Mouse (Mus musculus): ENCODE data around the gene Clic6. TPM values are rescaled to one million over a fixed set of nuclear protein-coding genes. Genes with fewer than 3 reads are reported as not detected.
A peak's percentile ranks its signal among the peaks of the same experiment; 100 is the strongest.

The Clic6 gene
- 7.5 and 8.0 TPM in 2 replicates for polyA plus RNA-seq (2015; fragmentation: Nextera tagmentation; extraction: Ambion mirVana)

DNA sequence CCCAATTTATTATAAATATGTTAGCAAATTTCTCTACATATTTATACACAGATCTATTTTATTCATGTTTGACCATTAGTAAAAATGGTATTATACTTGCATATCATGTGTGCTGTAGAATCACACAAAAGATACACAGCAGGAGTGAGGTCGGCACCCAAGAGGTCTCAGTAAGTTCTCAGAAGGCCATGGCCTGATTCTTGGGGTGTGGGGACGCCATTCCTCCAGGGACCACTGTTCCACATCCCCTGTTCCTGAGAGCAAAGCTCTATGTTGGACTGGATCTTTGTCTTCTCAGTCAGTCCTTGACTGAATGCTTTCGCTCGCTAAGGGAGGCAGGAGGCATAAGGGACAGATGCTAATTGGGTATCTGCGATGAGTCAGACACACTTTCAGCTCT lies at the start of gene Clic6:
Gene Clic6, plus strand, starts transcription at position 301 of the 400 bp plus-strand sequence.
- no peak within 1 kb of the TSS for H3K4me2 ChIP-seq
- 91% methylated on average over 5 of the region's 5 CpGs for WGBS

GRCm38 (mm10) chr16:92439775-92440174 lies 45.8 kb upstream of the Clic6 start:
- WGBS, result 57% methylated on average over 2 of the region's 2 CpGs
- Histone ChIP-seq H3K4me3 (replicated peaks) (no peak overlapping the region), H3K4me1 (peaks cover 22% of the 10 kb centered on the region), H3K4me2 (no peak overlapping the region), H3K27ac (no peak overlapping the region), H3K27me3 (no peaks in the 10 kb centered on the region), H3K9ac (no peak overlapping the region), H3K9me3 (replicated peaks) (no peaks in the 10 kb centered on the region), H3K36me3 (no peaks in the 10 kb centered on the region; the same call in 1 of the 2 replicates)
- ATAC-seq (replicated peaks; ENCODE audit: low FRiP score), result no peak

More for the DNA sequence above, at the start of gene Clic6:
- no peak within 1 kb of the TSS for H3K27ac ChIP-seq
- H3K4me3 ChIP-seq (replicated peaks), result no peak within 1 kb of the TSS
- peaks cover under 1% of the 10 kb centered on the region for H3K27me3 ChIP-seq
- ATAC-seq (replicated peaks; ENCODE audit: low FRiP score), result no peak
- no peaks in the 10 kb centered on the region for H3K4me1 ChIP-seq
- H3K9ac ChIP-seq, result no peak within 1 kb of the TSS
- no peaks in the 10 kb centered on the region for H3K9me3 ChIP-seq (replicated peaks)
- H3K36me3 ChIP-seq, result no peaks in the 10 kb centered on the region

GRCm38 (mm10) chr16:92440229-92440628 lies 45.3 kb upstream of the Clic6 start:
- Histone ChIP-seq H3K9me3 (replicated peaks) (no peaks in the 10 kb centered on the region), H3K4me1 (peaks cover 27% of the 10 kb centered on the region), H3K9ac (no peak overlapping the region), H3K4me3 (replicated peaks) (no peak overlapping the region), H3K4me2 (no peak overlapping the region), H3K36me3 (no peaks in the 10 kb centered on the region), H3K27me3 (no peaks in the 10 kb centered on the region), H3K27ac (no peak overlapping the region)
- ATAC-seq (replicated peaks; ENCODE audit: low FRiP score), result no peak
- 81% methylated on average over 8 of the region's 8 CpGs for WGBS

DNA sequence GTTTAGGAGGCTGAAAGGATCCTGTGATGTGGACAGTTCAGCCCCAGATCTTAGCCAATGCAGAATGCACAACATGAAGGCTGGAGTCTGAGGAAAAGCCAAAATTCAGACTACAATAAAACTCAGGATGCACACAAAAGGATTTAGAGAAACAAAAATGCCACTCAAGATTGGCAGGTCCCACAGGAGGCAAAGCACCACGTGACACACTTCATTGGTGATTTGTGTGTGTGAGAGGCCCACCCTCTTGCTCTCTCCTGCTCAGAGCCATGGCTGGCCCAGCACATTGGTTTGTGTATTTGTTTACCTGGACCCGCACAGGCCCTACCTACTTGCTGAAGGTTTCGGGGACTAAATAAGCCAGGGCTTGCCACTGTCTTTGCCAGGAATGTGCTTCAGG lies 44.3 kb upstream of the Clic6 start:
- 64% methylated on average over 3 of the region's 3 CpGs for WGBS
- no peak overlapping the region for H3K4me3 ChIP-seq (replicated peaks)
- no peak overlapping the region for H3K27ac ChIP-seq
- no peaks in the 10 kb centered on the region for H3K36me3 ChIP-seq
- H3K4me1 ChIP-seq, result peaks cover 29% of the 10 kb centered on the region
- no peak for ATAC-seq (replicated peaks; ENCODE audit: low FRiP score)
- no peak overlapping the region for H3K9ac ChIP-seq
- H3K4me2 ChIP-seq, result no peak overlapping the region
- no peaks in the 10 kb centered on the region for H3K9me3 ChIP-seq (replicated peaks)
- H3K27me3 ChIP-seq, result no peaks in the 10 kb centered on the region

DNA sequence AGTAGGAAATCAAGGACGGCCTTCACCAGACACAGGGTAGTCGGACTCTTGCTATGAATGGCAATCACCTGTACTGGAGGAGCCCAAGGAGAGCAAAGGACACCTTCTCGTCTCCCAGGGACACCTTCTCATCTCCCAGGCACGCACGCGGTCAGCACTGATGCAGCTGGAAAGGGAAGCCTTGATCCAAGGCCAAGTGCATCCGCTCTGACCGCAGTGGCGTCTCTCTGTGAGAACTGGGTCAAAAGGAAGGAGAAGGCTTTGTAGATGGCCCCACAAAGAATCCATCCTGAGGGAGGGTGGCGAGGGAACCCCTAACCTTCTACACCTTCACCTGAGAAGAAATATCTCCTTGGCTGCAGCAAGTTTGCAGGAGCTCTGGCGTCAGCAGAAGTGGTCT lies 43.4 kb upstream of the Clic6 start:
- no peak for ATAC-seq (replicated peaks; ENCODE audit: low FRiP score)
- 92% methylated on average over 11 of the region's 11 CpGs for WGBS

DNA sequence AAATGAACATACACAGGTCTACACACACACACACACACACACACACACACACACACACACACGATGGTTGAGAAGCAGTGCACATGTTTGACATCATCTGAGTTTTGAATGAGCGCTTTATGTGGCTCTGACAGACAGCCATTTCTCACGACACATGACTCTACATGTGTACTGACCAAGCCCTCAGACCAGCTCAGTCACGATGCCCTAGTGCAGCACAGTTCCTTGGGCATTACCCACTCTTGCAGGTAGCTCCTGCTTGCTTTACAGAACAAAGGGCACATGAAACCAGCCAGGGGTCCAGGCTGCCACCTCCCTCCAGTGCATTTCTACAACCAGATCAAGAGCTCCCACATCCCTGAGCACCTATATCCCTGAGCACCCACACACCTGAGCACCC lies 42.6 kb upstream of the Clic6 start:
- Histone ChIP-seq H3K9ac (no peak overlapping the region), H3K4me2 (no peak overlapping the region), H3K4me3 (replicated peaks) (no peak overlapping the region), H3K27ac (0 out of 2 replicates have a peak overlapping the region, but pooled peaks have one; percentile 57), H3K9me3 (replicated peaks) (no peaks in the 10 kb centered on the region), H3K4me1 (peaks cover 29% of the 10 kb centered on the region), H3K36me3 (no peaks in the 10 kb centered on the region), H3K27me3 (no peaks in the 10 kb centered on the region)
- ATAC-seq (replicated peaks; ENCODE audit: low FRiP score), result no peak
- 85% methylated on average over 4 of the region's 4 CpGs for WGBS

More for the DNA sequence above, 43.4 kb upstream of the Clic6 start:
- Histone ChIP-seq H3K36me3 (no peaks in the 10 kb centered on the region), H3K27ac (no peak overlapping the region), H3K4me2 (no peak overlapping the region), H3K9ac (no peak overlapping the region), H3K9me3 (replicated peaks) (no peaks in the 10 kb centered on the region), H3K4me1 (peaks cover 29% of the 10 kb centered on the region), H3K27me3 (no peaks in the 10 kb centered on the region), H3K4me3 (replicated peaks) (no peak overlapping the region)

DNA sequence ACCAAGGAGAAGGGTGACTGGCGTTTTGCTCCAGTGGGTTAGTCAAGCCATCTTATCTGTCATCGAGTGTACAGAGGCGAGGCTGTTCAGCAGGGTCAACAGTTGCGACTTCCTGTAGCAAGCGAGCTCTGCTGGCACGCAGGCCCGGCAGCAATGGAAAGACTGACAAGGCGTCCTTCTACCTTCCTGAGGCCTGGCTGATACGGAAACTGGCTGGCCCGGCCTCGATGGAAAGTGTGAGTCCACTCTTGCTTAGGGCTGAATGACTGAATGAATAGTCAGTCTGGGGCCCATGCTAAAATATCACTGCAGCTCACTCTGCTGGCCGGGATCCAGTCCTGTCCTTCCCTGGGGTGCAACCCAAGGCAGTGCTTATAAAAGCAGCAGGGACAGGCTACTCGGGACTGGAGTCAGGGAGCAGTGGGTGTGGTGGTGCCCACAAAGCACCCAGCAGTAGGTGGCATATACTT lies 41.9 kb upstream of the Clic6 start:
- Histone ChIP-seq H3K4me2 (no peak overlapping the region), H3K9ac (no peak overlapping the region), H3K27ac (peak overlapping the region; percentile 57; the same call in 1 of the 2 replicates), H3K4me3 (replicated peaks) (no peak overlapping the region), H3K9me3 (replicated peaks) (no peaks in the 10 kb centered on the region), H3K36me3 (no peaks in the 10 kb centered on the region), H3K27me3 (no peaks in the 10 kb centered on the region), H3K4me1 (peaks cover 29% of the 10 kb centered on the region)
- peak; percentile 24; the same call in 1 of the 2 replicates for ATAC-seq (replicated peaks; ENCODE audit: low FRiP score)
- WGBS, result 42% methylated on average over 13 of the region's 13 CpGs

DNA sequence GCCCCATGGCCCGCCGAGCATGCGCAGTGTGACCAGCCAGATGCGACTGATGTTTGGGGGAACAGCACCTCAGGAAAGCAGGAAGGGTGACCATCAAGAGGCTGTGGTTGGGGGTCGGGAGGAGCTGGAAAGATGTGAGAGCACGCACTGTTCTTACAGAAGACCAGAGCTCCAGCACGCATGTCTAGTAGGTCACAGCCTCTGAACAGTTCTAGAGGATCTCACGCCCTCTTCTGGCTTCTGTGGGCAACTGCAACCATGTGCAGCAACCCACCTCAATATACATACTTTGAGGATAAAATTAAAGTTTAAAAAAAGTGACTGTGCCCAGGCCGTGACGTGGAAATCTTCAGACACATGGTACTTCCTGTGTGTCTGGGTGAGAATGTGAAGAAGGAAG lies 40.2 kb upstream of the Clic6 start:
- ATAC-seq (replicated peaks; ENCODE audit: low FRiP score), result no peak
- Histone ChIP-seq H3K4me1 (peaks cover 29% of the 10 kb centered on the region), H3K9me3 (replicated peaks) (no peaks in the 10 kb centered on the region), H3K4me2 (no peak overlapping the region), H3K4me3 (replicated peaks) (no peak overlapping the region), H3K27me3 (no peaks in the 10 kb centered on the region), H3K9ac (no peak overlapping the region), H3K27ac (no peak overlapping the region), H3K36me3 (0 out of 2 replicates have a peak, but pooled peaks cover 2% of the 10 kb centered on the region)
- WGBS, result 67% methylated on average over 10 of the region's 10 CpGs

GRCm38 (mm10) chr16:92449080-92449479 lies 36.5 kb upstream of the Clic6 start:
- H3K9ac ChIP-seq, result no peak overlapping the region
- H3K4me1 ChIP-seq, result peaks cover 14% of the 10 kb centered on the region
- H3K4me3 ChIP-seq (replicated peaks), result no peak overlapping the region
- no peaks in the 10 kb centered on the region for H3K27me3 ChIP-seq
- no peak overlapping the region for H3K4me2 ChIP-seq
- ATAC-seq (replicated peaks; ENCODE audit: low FRiP score), result no peak
- H3K27ac ChIP-seq, result no peak overlapping the region
- 0 out of 2 replicates have a peak, but pooled peaks cover 2% of the 10 kb centered on the region for H3K36me3 ChIP-seq
- WGBS, result 92% methylated on average over 14 of the region's 14 CpGs
- no peaks in the 10 kb centered on the region for H3K9me3 ChIP-seq (replicated peaks)

DNA sequence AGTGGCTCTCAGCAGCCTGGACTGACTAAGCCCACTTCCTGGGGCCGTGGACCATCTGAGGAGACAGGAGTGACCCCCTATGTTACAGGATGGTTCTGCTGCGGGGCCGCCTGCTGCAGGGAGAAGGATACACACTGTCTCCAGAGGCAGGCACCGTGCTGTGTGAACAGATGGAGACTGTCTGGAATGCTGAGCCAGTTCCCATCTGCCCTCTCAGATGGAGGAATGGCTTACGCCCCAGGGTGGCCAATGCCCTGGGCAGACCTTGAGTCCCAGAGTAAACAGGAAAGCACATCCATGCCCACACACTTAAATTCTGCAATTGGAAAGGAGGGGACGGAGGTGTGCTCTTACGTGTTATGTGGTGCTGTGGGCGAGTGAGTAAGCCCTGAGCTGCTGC lies 35.2 kb upstream of the Clic6 start:
- Histone ChIP-seq H3K4me2 (no peak overlapping the region), H3K9me3 (replicated peaks) (no peaks in the 10 kb centered on the region), H3K4me1 (peaks cover 4% of the 10 kb centered on the region), H3K4me3 (replicated peaks) (no peak overlapping the region), H3K27me3 (no peaks in the 10 kb centered on the region), H3K9ac (no peak overlapping the region), H3K27ac (no peak overlapping the region), H3K36me3 (0 out of 2 replicates have a peak, but pooled peaks cover 2% of the 10 kb centered on the region)
- no peak for ATAC-seq (replicated peaks; ENCODE audit: low FRiP score)
- 90% methylated on average over 8 of the region's 8 CpGs for WGBS

DNA sequence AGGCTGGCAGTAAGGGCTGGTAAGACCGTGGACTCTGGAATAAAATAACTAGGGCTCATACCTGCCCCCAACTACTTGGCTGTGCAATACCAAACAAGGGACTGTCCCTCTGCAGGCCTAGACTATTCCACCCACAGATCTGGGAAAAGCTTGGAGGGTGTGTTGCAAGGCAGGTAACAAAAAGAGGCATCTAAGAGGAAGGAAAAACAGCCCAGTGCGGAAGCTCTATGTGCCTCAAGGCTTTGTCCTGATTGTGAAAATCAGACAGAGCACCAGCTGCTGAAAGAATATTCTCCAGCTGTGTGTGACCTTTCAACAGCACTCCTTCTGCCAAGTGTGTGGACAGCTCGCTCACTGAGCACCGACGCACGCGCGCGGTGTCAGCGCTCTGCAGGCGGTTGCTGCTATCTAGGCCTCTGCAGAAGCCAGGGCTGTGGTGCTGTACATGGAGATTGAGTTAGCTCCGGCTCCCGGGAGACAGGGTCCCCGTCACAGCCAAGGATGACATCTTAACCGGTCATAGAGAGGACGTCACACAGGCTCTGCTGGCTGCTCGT lies 33.9 kb upstream of the Clic6 start:
- 88% methylated on average over 17 of the region's 17 CpGs for WGBS
- H3K9me3 ChIP-seq (replicated peaks), result no peaks in the 10 kb centered on the region
- 0 out of 2 replicates have a peak, but pooled peaks cover 2% of the 10 kb centered on the region for H3K36me3 ChIP-seq
- no peak overlapping the region for H3K4me3 ChIP-seq (replicated peaks)
- no peak overlapping the region for H3K9ac ChIP-seq
- no peak overlapping the region for H3K4me2 ChIP-seq
- ATAC-seq (replicated peaks; ENCODE audit: low FRiP score), result no peak
- no peaks in the 10 kb centered on the region for H3K27me3 ChIP-seq
- H3K27ac ChIP-seq, result no peak overlapping the region
- H3K4me1 ChIP-seq, result peaks cover 3% of the 10 kb centered on the region; the same call in 1 of the 2 replicates

- no peak; the same call in 1 of the 2 replicates for ATAC-seq (replicated peaks; ENCODE audit: low FRiP score)
These were observed 32.9 kb upstream of the Clic6 start for GRCm38 (mm10) chr16:92452609-92453008.

More at GRCm38 (mm10) chr16:92452609-92453008, 32.9 kb upstream of the Clic6 start:
- Histone ChIP-seq H3K4me1 (peaks cover 3% of the 10 kb centered on the region; the same call in 1 of the 2 replicates), H3K9ac (no peak overlapping the region), H3K4me2 (no peak overlapping the region), H3K27me3 (no peaks in the 10 kb centered on the region), H3K9me3 (replicated peaks) (no peaks in the 10 kb centered on the region), H3K27ac (no peak overlapping the region), H3K4me3 (replicated peaks) (no peak overlapping the region), H3K36me3 (0 out of 2 replicates have a peak, but pooled peaks cover 2% of the 10 kb centered on the region)
- 62% methylated on average over 8 of the region's 8 CpGs for WGBS

All from kidney, embryonic 15.5 days (tissue).